Mouse (Mus musculus) hindbrain, embryonic 16.5 days (tissue): ENCODE results near the gene Cgn. TPM values are rescaled to one million over a fixed set of nuclear protein-coding genes. Genes with fewer than 3 reads are reported as not detected.

Experiments
- ATAC-seq: fragments of 200-750 bp; cut with Nextera tagmentation; 2 replicates; pipeline ENCODE4 v1.8.0; 2017; ENCODE audit warnings: moderate TSS enrichment, moderate library complexity
- H3K27ac ChIP-seq: fragments of 300-500 bp; sonication (generic); 2 replicates; pipeline ENCODE4 v1.5.1; 2014; ENCODE audit warnings: low read depth, mild to moderate bottlenecking, control low read depth, low read length, moderate library complexity
- H3K27me3 ChIP-seq: fragments of 300-500 bp; sonication (generic); replicated peaks from 2 replicates; pipeline ENCODE4 v1.6.1; 2014; ENCODE audit warnings: low read length; ENCODE audit not compliant: control insufficient read depth, insufficient read depth
- H3K36me3 ChIP-seq: fragments of 300-500 bp; sonication (generic); 2 replicates; pipeline ENCODE4 v1.6.1; 2014; ENCODE audit warnings: mild to moderate bottlenecking, low read length, moderate library complexity, mixed read lengths; ENCODE audit not compliant: control insufficient read depth, insufficient read depth
- H3K4me1 ChIP-seq: fragments of 300-500 bp; sonication (generic); 2 replicates; pipeline ENCODE4 v1.6.1; 2014; ENCODE audit warnings: low read depth, low read length; ENCODE audit not compliant: control insufficient read depth, insufficient read depth
- H3K4me2 ChIP-seq: fragments of 300-500 bp; sonication (generic); 2 replicates; pipeline ENCODE4 v1.6.1; 2014; ENCODE audit warnings: mild to moderate bottlenecking, low read length, control low read depth, moderate library complexity
- H3K4me3 ChIP-seq: fragments of 300-500 bp; sonication (generic); 2 replicates; pipeline ENCODE4 v1.5.1; 2014; ENCODE audit warnings: mild to moderate bottlenecking, low read length, control low read depth, moderate library complexity
- H3K9ac ChIP-seq: fragments of 300-500 bp; sonication (generic); 2 replicates; pipeline ENCODE4 v1.6.1; 2014; ENCODE audit warnings: low read depth, mild to moderate bottlenecking, control low read depth, low read length, moderate library complexity
- H3K9me3 ChIP-seq: fragments of 300-500 bp; sonication (generic); 2 replicates; pipeline ENCODE4 v1.6.1; 2014; ENCODE audit warnings: mild to moderate bottlenecking, low read length, moderate library complexity; ENCODE audit not compliant: control insufficient read depth
- WGBS: fragments of 180-500 bp; shearing (Covaris S2); extraction: QIAGEN DNeasy Blood & Tissue Kit; methylation state at CpG from one replicate; pipeline ENCODE4 v1.1.7; 2014; 5-methylcytosine and 5-hydroxymethylcytosine counted together
- polyA plus RNA-seq: library from polyadenylated mRNA; unstranded; fragments of >200 nt; fragmentation: Nextera tagmentation; extraction: Ambion mirVana; gene quantifications from 2 replicates; pipeline ENCODE4 v1.2.1, GENCODE M21; 2015

Gene Cgn
- 14.4 and 15.4 TPM in 2 replicates for polyA plus RNA-seq

GRCm38 (mm10) chr3:94786367-94786835, at the start of gene Cgn:
Gene Cgn, minus strand, starts transcription at chr3:94786492.
- Histone ChIP-seq H3K4me3 (peak within 1 kb of the TSS; percentile 65), H3K27me3 (no peaks in the 10 kb centered on the region), H3K4me2 (peak within 1 kb of the TSS; percentile 94), H3K36me3 (no peaks in the 10 kb centered on the region), H3K27ac (peak within 1 kb of the TSS; percentile 74), H3K9me3 (no peaks in the 10 kb centered on the region), H3K4me1 (peaks cover 16% of the 10 kb centered on the region), H3K9ac (peak within 1 kb of the TSS; percentile 60)
- ATAC-seq, result peak; percentile 95
- under 1% methylated on average over 34 of the region's 35 CpGs for WGBS

GRCm38 (mm10) chr3:94835396-94835795, 49.1 kb upstream of the Cgn start:
- WGBS, result 83% methylated on average over 3 of the region's 3 CpGs
- peaks cover 11% of the 10 kb centered on the region for H3K4me1 ChIP-seq
- no peaks in the 10 kb centered on the region for H3K27me3 ChIP-seq
- no peak overlapping the region for H3K4me2 ChIP-seq
- H3K9me3 ChIP-seq, result no peaks in the 10 kb centered on the region
- H3K4me3 ChIP-seq, result no peak overlapping the region
- no peak overlapping the region for H3K9ac ChIP-seq
- no peak overlapping the region for H3K27ac ChIP-seq
- H3K36me3 ChIP-seq, result no peaks in the 10 kb centered on the region
- ATAC-seq, result no peak

DNA sequence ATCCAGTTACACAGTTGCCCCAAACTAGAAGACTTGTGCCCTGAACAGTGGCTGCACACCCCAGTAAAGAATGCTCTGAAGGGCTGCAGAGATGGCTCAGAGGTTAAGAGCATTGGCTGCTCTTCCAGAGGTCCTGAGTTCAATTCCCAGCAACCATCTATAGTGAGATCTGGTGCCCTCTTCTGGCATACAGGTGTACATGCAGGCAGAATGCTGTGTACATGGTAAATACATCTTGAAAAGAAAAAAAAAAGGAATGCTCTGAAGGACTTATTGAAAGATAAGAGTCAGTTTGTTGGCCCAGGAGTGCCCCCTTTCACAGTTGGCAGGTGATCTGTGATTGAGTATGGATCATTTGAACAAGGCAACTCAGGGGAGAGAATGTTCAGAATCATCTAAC, 47.1 kb upstream of the Cgn start:
- no peaks in the 10 kb centered on the region for H3K27me3 ChIP-seq
- ATAC-seq, result no peak
- H3K36me3 ChIP-seq, result no peaks in the 10 kb centered on the region
- H3K9ac ChIP-seq, result no peak overlapping the region
- H3K4me1 ChIP-seq, result no peaks in the 10 kb centered on the region
- H3K4me3 ChIP-seq, result no peak overlapping the region
- H3K27ac ChIP-seq, result no peak overlapping the region
- no peaks in the 10 kb centered on the region; the same call in 1 of the 2 replicates for H3K9me3 ChIP-seq
- H3K4me2 ChIP-seq, result no peak overlapping the region

DNA sequence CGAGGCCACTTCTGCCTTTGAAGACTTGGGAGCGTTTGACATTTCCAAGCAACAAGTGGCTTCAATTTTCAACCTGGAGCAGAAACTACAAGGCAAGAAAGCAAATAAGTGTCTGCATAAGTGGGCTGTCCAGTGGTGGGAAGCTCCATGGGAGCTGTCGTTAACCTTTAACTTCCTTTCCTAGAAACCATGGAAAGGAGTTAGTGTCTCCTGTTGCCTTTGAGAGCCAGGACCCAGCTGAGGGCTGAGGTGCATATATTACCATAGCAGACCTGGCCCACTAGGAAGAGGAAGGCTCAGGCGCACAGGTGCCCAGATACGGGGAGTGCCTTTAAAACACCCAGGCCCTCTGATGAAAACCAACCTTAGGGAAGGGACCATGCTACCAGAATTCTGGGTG, 46.4 kb upstream of the Cgn start:
- Histone ChIP-seq H3K9me3 (no peaks in the 10 kb centered on the region; the same call in 1 of the 2 replicates), H3K4me3 (no peak overlapping the region), H3K4me1 (no peaks in the 10 kb centered on the region), H3K4me2 (no peak overlapping the region), H3K27me3 (no peaks in the 10 kb centered on the region), H3K36me3 (no peaks in the 10 kb centered on the region), H3K27ac (no peak overlapping the region), H3K9ac (no peak overlapping the region)
- no peak for ATAC-seq
- WGBS, result 78% methylated on average over 5 of the region's 5 CpGs

GRCm38 (mm10) chr3:94832100-94832499, 45.8 kb upstream of the Cgn start:
- Histone ChIP-seq H3K9me3 (no peaks in the 10 kb centered on the region; the same call in 1 of the 2 replicates), H3K4me3 (no peak overlapping the region), H3K4me1 (no peaks in the 10 kb centered on the region), H3K9ac (no peak overlapping the region), H3K27me3 (no peaks in the 10 kb centered on the region), H3K36me3 (no peaks in the 10 kb centered on the region), H3K4me2 (no peak overlapping the region), H3K27ac (no peak overlapping the region)
- no peak for ATAC-seq
- 30% methylated on average over 9 of the region's 9 CpGs for WGBS

- Histone ChIP-seq H3K9ac (no peak overlapping the region), H3K27ac (no peak overlapping the region), H3K4me3 (no peak overlapping the region), H3K36me3 (no peaks in the 10 kb centered on the region), H3K4me2 (no peak overlapping the region), H3K27me3 (no peaks in the 10 kb centered on the region), H3K4me1 (no peaks in the 10 kb centered on the region), H3K9me3 (no peaks in the 10 kb centered on the region; the same call in 1 of the 2 replicates)
- no peak for ATAC-seq
- WGBS, result 88% methylated on average over 3 of the region's 3 CpGs
These were observed 37.8 kb upstream of the Cgn start for GRCm38 (mm10) chr3:94824110-94824509.

DNA sequence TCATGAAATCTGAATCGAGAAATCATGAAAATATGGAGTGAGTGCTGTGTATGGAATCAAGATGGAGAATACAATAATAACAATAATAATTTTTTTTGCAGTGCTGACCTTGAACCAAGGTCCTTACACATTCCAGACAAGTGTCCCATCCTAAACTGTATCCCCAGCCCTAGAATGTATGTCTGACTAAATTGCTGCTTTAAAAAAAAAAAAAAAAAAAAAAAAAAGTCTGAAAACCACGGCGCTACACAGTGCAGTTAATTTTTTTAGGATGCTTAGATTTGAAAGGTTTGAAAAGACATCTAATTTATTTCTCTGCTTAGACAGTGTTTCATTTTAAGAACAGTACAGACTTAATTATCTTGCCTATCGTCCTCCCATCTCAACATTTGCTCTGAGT, 35.8 kb upstream of the Cgn start:
- peak; percentile 67 for ATAC-seq
- H3K9ac ChIP-seq, result no peak overlapping the region
- H3K27me3 ChIP-seq, result no peaks in the 10 kb centered on the region
- no peaks in the 10 kb centered on the region for H3K36me3 ChIP-seq
- 61% methylated on average over 4 of the region's 4 CpGs for WGBS
- peak overlapping the region; percentile 57 for H3K4me2 ChIP-seq
- H3K4me3 ChIP-seq, result peak overlapping the region; percentile 47
- no peaks in the 10 kb centered on the region for H3K9me3 ChIP-seq
- no peak overlapping the region; the same call in 1 of the 2 replicates for H3K27ac ChIP-seq
- H3K4me1 ChIP-seq, result no peaks in the 10 kb centered on the region

- no peaks in the 10 kb centered on the region for H3K9me3 ChIP-seq
- H3K4me2 ChIP-seq, result peak overlapping the region; percentile 57
- no peaks in the 10 kb centered on the region for H3K27me3 ChIP-seq
- H3K9ac ChIP-seq, result peak overlapping the region; percentile 66
- no peaks in the 10 kb centered on the region for H3K36me3 ChIP-seq
- peak overlapping the region; percentile 85 for H3K27ac ChIP-seq
- H3K4me3 ChIP-seq, result peak overlapping the region; percentile 47
- H3K4me1 ChIP-seq, result no peaks in the 10 kb centered on the region
- under 1% methylated on average over 31 of the region's 31 CpGs for WGBS
- peak; percentile 79 for ATAC-seq
These were observed 34.8 kb upstream of the Cgn start for GRCm38 (mm10) chr3:94821008-94821638.

- no peaks in the 10 kb centered on the region for H3K4me1 ChIP-seq
- H3K27ac ChIP-seq, result no peak overlapping the region
- no peaks in the 10 kb centered on the region for H3K9me3 ChIP-seq
- ATAC-seq, result no peak
- no peak overlapping the region for H3K4me3 ChIP-seq
- no peak overlapping the region for H3K9ac ChIP-seq
- WGBS, result 76% methylated on average over 23 of the region's 24 CpGs
- H3K27me3 ChIP-seq, result no peaks in the 10 kb centered on the region
- H3K36me3 ChIP-seq, result no peaks in the 10 kb centered on the region
- H3K4me2 ChIP-seq, result no peak overlapping the region
These were observed 33.4 kb upstream of the Cgn start for GRCm38 (mm10) chr3:94819452-94820425.
